Mouse (Mus musculus): ENCODE measurements around the gene Gm128.

- TF ChIP-seq POLR2A (IDR thresholded peaks at IDR 0.05; ENCODE audit: borderline replicate concordance, low read depth, low read length) (no peak), CTCF (IDR thresholded peaks at IDR 0.05; ENCODE audit: low read depth, low read length) (no peak)
Observed at GRCm38 (mm10) chr3:95273471-95273870, 32.1 kb upstream of the Gm128 start.

Measured in bone marrow macrophage, adult 2 months (primary cell).